Mouse (Mus musculus) G1E-ER4 (cell line): ENCODE measurements around the gene Elmo3. TPM values are rescaled to one million over a fixed set of nuclear protein-coding genes. Genes with fewer than 3 reads are reported as not detected.

Experiments used
- GATA1 ChIP-seq: IDR thresholded peaks from one replicate; pipeline ENCODE4 v1.8.0; 2012; ENCODE audit warnings: low read length, inconsistent platforms
- polyA plus RNA-seq: library from polyadenylated mRNA; stranded (reverse); fragments of >175 nt; gene quantifications from 2 replicates; pipeline ENCODE4 v1.2.3, GENCODE M21; 2012

The Elmo3 gene
- polyA plus RNA-seq, 1 experiment = 0.87 TPM

DNA sequence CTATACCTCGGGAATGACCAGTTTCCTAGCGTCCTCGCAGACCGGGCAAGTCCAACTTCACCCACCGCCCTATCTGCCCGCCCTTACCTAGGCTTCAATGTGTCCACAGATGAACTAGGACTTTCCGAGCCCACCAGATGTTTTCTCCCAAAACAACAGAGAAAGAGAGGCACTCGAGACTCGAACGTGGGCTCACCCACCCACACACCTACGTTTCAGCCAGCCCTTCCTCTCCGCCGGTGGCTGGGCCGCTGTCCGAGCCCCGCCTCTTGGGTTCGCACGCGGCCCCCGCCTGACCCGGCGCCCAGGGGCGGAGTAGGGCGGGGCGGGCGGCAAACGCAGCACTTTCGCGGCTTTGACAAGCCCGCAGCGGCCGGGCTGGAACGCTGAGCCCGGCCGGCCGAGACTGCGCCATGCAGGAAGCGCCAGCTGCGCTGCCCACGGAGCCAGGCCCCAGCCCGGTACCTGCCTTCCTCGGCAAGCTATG, 35.9 kb upstream of the Elmo3 start, which contains the start of gene Hsf4:
Gene Hsf4 (plus strand): TSS at position 341 of the 487 bp plus-strand sequence.
- TF ChIP-seq GATA1 = no peak

DNA sequence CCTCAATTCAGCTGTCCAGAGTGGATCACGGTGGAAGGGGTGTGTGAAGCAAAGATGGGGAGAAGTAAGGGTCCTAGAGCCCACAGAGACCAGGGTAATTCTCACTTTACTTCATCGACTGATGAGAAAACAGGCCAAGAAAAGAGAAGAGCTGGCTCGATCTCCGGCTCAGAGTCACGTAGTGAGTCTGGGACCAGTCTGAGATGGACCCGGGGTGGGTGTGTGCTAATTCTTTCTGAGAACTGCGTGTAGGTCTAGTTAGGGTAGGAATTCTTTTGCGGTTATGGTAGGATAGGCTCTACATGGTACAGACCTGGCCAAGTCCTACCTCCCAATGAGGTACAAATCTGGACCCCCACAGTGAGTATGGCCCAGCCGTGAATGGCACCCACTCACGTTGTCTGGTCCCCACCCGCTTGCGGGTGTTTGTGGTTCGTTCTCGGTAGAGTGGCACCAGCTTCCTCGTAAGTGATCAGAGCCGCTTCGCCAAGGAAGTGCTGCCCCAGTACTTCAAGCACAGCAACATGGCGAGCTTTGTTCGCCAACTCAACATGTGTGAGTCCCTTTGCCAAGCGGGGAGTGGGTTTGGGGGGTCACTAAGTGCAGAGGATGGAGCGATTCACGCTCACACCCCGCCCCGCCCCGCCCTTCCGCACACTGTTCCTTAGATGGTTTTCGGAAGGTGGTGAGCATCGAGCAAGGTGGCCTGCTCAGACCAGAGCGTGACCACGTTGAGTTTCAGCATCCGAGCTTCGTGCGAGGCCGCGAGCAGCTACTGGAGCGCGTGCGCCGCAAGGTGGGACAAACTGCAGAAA, 35.1 kb upstream of the Elmo3 start:
- no peak for TF ChIP-seq GATA1

DNA sequence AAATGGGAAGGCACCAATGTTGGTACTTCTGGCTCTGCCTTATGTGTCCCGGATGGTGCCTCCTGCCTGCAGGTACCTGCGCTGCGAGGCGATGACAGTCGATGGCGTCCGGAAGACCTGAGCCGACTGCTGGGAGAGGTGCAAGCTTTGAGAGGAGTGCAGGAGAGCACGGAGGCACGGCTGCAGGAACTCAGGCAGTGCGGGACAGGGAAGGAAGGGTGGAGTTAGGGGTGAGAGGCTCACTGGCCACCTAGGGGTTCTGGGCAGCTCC, 34.5 kb upstream of the Elmo3 start:
- TF ChIP-seq GATA1 = no peak

DNA sequence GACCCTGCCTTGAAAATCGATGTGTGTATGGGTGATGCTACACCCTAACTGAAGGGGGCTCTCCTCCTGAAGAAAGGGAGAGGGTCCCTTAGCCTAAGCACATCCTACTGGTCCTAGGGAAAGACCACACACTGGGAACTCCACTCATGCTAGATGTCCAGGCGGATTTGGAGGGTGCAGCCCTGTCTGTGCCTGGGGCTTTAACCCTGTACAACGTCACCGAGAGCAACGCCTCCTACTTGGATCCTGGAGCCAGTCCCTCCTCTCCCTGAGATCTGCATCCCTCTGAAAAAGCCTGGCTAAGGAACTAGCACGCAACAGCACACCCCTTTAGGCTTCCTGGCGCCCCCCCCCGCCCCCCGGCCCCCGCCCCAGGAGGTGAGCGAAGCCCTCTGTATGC, 30.0 kb upstream of the Elmo3 start:
- TF ChIP-seq GATA1 = no peak

DNA sequence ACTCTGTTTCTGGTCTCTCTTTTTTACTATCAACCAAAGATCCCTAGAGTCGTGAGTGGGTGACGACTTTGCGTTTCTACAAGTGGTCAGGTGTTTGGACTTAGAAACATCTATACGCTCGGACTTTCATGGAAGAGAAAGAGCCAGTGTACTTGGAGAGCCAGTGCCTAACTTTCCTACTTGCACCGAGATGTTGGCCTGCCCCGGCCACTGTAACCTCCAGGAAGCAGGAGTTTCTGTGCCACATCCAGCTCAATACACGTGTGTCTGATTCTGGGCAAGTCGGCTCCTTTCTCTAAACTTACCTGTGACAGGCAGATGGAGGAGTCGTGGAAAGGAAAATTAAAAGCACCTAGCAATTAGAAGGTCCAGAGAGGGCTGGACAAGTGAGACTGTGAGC, 29.6 kb upstream of the Elmo3 start, which contains the start of gene Nol3:
Gene Nol3 (plus strand): TSS at position 301 of the 400 bp plus-strand sequence.
- no peak for TF ChIP-seq GATA1

DNA sequence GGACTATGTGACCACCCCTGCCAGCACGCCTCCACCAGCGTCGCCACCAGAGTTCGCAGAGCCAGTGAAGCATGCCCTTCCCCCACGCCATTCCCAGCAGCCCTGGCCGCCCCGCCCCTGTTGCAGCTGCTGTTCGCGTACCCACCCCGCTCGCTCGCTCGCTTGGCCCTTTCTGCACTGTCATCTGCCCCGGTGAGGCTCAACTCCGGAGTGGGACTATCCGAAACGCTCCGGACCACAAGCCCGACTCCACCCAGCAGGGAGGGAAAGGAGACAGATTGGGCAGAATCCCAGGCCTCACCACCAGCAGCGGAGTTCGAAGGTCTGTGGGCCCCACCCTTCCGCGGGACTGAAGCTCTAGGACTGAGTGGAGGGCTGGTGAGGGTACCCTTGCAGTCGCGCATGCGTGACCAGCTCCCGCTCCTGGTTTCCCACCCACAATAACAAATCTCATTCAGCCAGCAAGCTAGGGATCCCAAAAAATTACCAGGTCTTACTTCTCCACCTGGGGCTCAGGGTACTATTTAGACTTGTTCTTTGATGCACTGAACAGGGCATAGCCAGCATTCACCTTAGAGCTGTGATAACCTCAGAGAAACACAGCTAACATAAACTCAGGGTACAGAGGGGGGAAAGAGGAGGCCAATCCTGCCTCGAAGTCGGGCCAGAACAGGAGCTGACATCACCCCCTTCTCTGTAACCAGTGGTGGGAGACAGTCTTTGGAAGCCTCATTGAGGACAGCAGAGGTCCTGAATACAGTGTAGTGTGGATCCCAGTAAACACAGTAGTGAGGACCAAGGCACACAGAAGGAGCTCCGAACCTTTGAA, 28.9 kb upstream of the Elmo3 start:
- no peak for TF ChIP-seq GATA1

DNA sequence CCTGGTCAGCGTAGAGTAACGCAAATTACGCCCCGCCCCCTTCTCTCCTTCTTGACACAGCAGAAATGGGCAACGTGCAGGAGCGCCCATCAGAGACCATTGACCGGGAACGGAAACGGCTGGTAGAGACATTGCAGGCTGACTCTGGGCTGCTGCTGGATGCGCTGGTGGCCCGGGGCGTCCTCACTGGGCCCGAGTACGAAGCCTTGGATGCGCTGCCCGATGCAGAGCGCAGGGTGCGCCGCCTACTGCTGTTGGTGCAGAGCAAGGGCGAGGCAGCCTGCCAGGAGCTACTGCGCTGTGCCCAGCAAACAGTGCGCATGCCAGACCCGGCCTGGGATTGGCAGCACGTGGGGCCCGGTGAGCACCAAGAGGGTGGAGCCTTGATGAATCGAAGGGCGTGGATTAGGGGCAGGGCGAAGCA, 26.5 kb upstream of the Elmo3 start:
- no peak for TF ChIP-seq GATA1

DNA sequence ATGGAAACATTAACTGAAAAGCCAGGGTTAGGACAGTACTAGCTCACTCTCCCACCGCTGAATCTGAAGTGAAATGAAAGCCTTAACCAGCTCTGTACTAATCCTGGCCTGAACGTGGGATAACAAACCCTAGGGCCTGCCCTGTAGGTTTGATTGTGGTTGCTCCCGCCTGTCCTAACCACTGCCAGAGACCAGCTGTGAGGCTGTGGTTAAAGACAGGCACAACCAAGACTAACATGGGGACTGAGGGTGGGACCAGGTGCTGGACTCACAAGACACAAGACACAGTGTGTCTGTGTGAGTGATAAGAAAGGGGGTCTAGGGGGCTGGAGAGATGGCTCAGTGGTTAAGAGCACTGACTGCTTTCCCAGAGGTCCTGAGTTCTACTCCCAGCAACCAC, 24.8 kb upstream of the Elmo3 start:
- no peak for TF ChIP-seq GATA1

DNA sequence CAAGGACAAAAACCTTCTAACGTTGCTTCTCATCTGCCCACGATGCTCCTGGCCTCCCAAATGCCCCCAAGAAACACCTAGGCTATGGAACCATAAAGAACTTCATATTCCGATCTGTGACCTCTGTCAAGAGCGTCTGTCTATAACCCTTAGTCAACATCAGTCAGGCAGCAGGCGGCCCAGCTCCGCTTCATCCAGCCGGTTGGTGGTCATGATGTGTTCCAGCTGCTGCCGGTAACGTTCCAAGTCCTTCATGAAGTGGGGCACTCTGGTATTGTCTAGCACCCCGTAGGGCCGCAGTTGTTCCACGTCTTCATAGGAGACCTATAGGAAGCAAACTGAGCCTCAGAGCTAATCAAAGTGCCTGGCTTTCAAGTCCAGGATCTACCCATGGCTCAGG, 23.6 kb upstream of the Elmo3 start:
- TF ChIP-seq GATA1 = no peak

DNA sequence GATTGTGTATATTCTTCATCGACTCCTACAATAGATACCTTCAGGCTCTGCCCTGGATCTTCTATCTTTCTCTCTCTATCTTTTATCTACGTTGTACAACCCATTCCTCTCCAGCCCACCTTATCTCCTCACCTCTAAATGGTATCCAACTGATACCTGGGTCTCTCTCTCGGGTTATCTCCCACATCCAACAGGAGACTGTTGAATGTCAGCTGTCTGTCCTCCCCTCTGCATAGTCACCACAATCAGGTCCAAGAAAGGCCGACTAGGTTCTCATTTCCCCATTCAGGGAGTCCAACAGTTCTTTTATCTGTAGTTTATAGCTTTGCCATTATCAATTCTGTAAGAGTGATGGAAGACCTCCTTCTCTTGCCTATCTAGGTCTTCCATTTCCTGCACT, 23.2 kb upstream of the Elmo3 start:
- TF ChIP-seq GATA1 = peak; percentile 49

DNA sequence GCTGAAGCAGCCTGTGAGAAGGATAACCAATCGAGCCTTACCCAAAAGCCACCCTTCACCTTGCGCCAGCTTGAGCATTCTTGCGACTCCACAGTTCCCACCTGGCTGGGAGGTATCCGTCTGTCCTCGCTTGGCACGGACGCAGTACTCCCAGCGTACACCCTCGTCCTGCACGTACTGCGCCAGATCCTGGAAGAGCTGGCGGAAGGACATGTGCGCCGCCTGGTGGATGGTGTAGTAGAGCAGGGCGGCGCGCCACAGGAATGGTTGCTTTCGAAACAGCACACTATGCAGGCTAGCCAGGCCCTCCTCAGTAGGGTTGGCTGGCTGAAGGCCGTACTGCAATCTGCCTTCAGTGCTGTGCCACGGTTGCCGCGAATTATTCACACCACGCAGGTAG, 22.3 kb upstream of the Elmo3 start:
- TF ChIP-seq GATA1 = no peak

DNA sequence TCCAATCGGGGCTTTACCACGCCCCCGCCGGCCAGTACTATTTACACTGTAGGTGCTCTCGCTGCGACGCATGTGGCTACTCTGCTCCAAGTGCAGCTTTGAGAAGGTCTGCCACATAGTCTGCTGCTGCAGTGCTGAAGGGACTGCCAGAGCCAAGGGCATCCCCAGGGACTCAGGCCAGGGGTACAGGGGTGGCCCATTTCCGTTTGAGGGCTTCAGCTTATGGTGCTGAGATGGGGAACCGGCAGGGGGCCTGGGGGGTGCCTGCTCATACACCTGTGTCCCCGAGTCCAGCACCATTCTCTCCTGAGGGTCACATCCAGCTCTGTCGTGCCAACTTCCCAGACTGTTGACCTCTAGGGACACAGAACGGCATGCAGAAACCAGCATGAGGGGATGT, 19.9 kb upstream of the Elmo3 start:
- no peak for TF ChIP-seq GATA1

DNA sequence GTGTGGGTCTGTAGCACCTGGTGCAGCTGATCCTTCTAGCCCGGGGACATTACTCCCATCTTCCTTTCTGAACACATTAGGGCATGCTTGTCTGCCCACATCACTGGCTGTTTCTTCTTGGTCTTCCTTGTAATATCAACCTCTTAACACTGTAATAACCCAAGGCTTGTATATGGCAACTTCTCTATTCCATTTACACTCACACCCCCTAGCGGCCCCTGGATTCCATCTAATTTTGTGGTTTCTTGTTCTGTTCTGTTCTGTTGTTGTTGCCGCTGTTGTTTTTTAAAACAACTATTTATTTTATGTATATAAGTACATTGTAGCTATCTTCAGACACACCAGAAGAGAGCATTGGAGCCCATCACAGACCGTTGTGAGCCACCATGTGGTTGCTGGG, 18.5 kb upstream of the Elmo3 start:
- TF ChIP-seq GATA1 = no peak

DNA sequence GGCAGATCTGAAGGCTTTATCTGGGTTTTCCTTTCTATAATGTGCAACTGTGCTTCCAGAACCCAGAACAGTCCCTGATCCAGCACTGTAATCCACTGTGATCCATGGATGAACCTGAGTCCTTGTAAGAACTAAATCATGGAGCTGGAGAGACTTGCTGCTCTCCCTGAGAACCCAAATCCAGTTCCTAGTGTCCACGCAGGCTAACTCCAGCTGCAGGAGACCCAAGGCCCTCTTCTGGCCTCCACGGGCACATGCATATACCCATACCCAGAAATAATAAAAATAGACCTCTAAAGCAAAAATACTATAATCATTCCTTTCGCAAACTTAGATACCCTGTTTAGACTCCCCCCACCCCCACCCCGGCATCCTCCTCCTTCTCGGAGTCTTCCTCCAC, 17.2 kb upstream of the Elmo3 start:
- TF ChIP-seq GATA1 = no peak

DNA sequence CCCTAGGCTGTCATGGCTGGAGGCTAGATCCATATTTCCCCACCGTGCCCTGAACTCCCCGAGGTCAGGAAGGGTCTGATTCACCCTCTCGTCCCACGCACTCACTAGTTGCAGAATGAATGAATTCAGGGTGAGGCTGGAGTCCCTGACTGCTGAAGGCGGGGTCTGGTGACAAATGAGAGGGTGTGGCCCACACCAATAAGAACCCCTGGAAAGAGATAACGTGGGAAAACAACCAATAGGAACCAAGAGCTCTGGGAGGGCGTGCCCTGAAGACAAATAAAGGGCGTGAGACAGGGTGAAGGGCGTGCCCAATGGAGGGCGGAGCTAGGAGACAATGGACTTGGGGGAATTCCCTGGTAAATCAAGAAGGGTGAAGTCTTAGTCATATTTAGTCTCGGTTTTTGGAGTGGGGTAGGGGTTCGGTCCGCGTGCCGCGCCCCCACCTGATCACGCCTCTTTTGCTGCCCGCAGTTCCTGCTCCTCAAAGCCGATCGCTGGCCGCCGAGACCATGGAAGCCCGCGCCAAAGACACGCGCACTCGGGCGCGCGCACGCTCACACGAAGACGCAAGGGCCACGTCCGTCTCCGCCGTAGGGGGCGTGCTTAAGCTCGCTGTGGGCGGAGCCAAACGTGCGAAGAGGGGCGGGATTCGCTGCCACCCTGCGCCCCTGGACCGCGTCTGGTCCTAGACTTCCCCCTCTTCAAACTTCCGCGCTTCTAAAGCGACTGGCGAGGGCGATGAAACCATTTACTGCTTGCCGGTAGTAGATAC, 16.3 kb upstream of the Elmo3 start:
- no peak for TF ChIP-seq GATA1
